Mouse (Mus musculus) limb, embryonic 14.5 days (tissue): ENCODE data around the gene Ubxn11. TPM values are rescaled to one million over a fixed set of nuclear protein-coding genes. Genes with fewer than 3 reads are reported as not detected.

ENCODE experiments used
- ATAC-seq: fragments of 200-750 bp; cut with Nextera tagmentation; 2 replicates; pipeline ENCODE4 v1.8.0; 2017; ENCODE audit warnings: low read depth, moderate number of reproducible peaks, moderate TSS enrichment; ENCODE audit not compliant: low FRiP score
- DNase-seq: peaks from one replicate; pipeline ENCODE4 v3.0.0-alpha.2; 2015; ENCODE audit warnings: low spot score
- H3K27ac ChIP-seq: fragments of 300-500 bp; sonication (generic); replicated peaks from 2 replicates; pipeline ENCODE4 v1.5.1; 2014; ENCODE audit warnings: low read depth, mild to moderate bottlenecking, low read length, moderate library complexity, mixed read lengths
- H3K27me3 ChIP-seq: fragments of 300-500 bp; sonication (generic); 2 replicates; pipeline ENCODE4 v1.6.1; 2014; ENCODE audit warnings: low read length, mixed read lengths; ENCODE audit not compliant: control insufficient read depth, insufficient read depth
- H3K36me3 ChIP-seq: fragments of 300-500 bp; sonication (generic); 2 replicates; pipeline ENCODE4 v1.6.1; 2014; ENCODE audit warnings: mild to moderate bottlenecking, low read length, moderate library complexity, mixed read lengths; ENCODE audit not compliant: control insufficient read depth, insufficient read depth
- H3K4me1 ChIP-seq: fragments of 300-500 bp; sonication (generic); 2 replicates; pipeline ENCODE4 v1.6.1; 2014; ENCODE audit warnings: antibody characterized with exemption, low read length, mixed read lengths; ENCODE audit not compliant: control insufficient read depth, insufficient read depth
- H3K4me2 ChIP-seq: fragments of 300-500 bp; sonication (generic); replicated peaks from 2 replicates; pipeline ENCODE4 v1.6.1; 2014; ENCODE audit warnings: low read depth, mild to moderate bottlenecking, low read length, moderate library complexity; ENCODE audit not compliant: severe bottlenecking
- H3K4me3 ChIP-seq: fragments of 300-500 bp; sonication (generic); replicated peaks from 2 replicates; pipeline ENCODE4 v1.5.1; 2014; ENCODE audit warnings: low read length
- H3K9ac ChIP-seq: fragments of 300-500 bp; sonication (generic); 2 replicates; pipeline ENCODE4 v1.6.1; 2014; ENCODE audit warnings: mild to moderate bottlenecking, low read depth, low read length, moderate library complexity; ENCODE audit not compliant: severe bottlenecking
- H3K9me3 ChIP-seq: fragments of 300-500 bp; sonication (generic); 2 replicates; pipeline ENCODE4 v1.6.1; 2016; ENCODE audit warnings: low read length; ENCODE audit not compliant: control insufficient read depth
- POLR2A ChIP-seq: fragments of 200-500 bp; IDR thresholded peaks from 2 replicates; pipeline ENCODE4 v1.8.0; 2012; ENCODE audit warnings: inconsistent platforms, mild to moderate bottlenecking, moderate library complexity, borderline replicate concordance; ENCODE audit not compliant: insufficient read depth, insufficient read length; ENCODE audit errors: extremely low read depth
- WGBS: fragments of 180-500 bp; shearing (Covaris S2); extraction: QIAGEN DNeasy Blood & Tissue Kit; methylation state at CpG from one replicate; pipeline ENCODE4 v1.1.7; 2014; 5-methylcytosine and 5-hydroxymethylcytosine counted together
- polyA plus RNA-seq, 2 experiments: library from polyadenylated mRNA; depleted of rRNA in 1 of 2; stranded (reverse) in 1 of 2; unstranded in 1 of 2; fragments of >200 nt; fragmentation: Nextera tagmentation in 1 of 2; extraction: Ambion mirVana in 1 of 2; gene quantifications; 2 replicates each; pipeline versions ENCODE4 v1.2.1 to v1.2.3; 2012 to 2014

Ubxn11 gene
- polyA plus RNA-seq, 2 experiments = 7.6 to 21.9 TPM

DNA sequence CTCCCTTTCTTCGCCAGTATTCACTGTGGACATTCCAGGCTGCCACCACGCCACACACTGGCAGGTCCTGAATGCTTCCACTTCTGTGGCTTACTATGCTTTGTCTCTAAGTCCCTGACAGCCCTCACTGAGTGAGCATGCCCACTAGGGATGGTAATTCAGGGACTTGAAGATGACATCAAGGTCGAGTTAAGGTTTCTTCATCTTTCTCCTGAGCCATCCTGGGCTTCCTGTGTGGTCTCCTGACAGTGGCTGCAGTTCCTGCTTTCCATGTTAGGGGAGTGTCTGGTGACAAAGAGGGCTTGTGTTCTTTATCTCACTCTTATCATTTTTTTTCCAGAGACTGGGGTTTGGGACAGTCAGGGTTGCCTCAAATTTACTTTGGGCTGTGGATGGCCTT is 8.3 kb downstream of the Ubxn11 start:
- H3K4me2 ChIP-seq = no peak overlapping the region
- ATAC-seq (no peak), DNase-seq (no peak)
- no peak for TF ChIP-seq POLR2A
- no peaks in the 10 kb centered on the region for H3K36me3 ChIP-seq
- H3K4me1 ChIP-seq = peaks cover 4% of the 10 kb centered on the region; the same call in 1 of the 2 replicates
- H3K9ac ChIP-seq = no peak overlapping the region
- H3K27ac ChIP-seq = no peak overlapping the region
- H3K4me3 ChIP-seq = no peak overlapping the region
- no peaks in the 10 kb centered on the region for H3K27me3 ChIP-seq
- H3K9me3 ChIP-seq = no peaks in the 10 kb centered on the region
- WGBS = 53% methylated on average over 3 of the region's 3 CpGs

DNA sequence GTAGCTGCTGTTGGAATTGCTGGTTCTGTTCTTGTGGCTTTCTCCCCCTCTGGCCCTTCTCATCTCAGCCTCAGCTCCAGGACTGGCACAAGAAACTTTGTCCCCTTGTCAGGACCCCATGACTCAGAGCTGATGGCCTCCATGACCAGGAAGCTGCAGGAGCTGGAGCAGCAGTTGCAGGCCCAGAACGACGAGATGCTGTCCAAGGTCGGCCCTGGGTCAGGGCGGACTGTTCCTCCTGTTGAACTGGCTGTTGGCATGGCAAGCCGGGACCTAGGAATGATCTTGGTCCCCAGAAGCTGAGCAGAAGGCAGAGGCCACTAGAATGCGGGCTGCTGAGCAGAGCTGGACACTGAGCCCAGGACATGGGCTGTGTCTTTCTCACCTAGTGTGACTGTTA is 10.0 kb downstream of the Ubxn11 start:
- DNase-seq (no peak), ATAC-seq (no peak)
- Histone ChIP-seq H3K9me3 (no peaks in the 10 kb centered on the region), H3K27me3 (no peaks in the 10 kb centered on the region), H3K9ac (no peak overlapping the region), H3K36me3 (no peaks in the 10 kb centered on the region), H3K4me2 (no peak overlapping the region), H3K27ac (no peak overlapping the region), H3K4me1 (peaks cover 4% of the 10 kb centered on the region; the same call in 1 of the 2 replicates), H3K4me3 (no peak overlapping the region)
- WGBS = 81% methylated on average over 6 of the region's 6 CpGs
- no peak for TF ChIP-seq POLR2A

DNA sequence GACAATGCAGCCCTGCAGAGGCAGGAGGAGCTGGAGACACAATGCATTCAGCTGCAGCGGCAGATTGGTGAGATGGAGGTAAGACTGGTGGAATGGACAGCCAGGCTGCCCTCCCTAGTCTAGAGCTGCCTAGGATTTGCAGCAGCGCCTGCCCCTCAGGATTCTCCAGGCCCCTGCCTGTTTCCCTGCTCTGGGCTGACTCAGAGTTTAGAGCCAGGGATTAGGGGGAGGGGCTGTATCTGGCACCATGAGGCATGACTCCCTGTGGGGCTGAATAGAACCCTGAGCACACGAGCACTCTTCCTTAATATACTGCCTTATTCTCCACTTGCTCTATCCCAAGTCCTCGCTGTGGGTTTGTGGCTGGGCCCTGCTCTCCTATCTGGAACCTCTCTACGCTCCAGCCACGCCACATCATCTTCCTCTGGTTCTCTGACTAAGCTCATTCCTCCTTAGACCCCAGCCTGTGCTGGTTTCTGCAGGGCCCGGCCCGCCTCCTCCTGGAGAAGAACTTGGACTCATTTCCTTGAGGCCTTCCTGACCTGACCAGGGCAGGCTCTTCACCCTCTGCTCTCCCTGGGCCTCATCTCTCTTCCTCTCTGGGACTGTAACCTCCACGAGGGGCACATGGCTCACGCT is 11.1 kb downstream of the Ubxn11 start:
- no peak overlapping the region for H3K9ac ChIP-seq
- H3K36me3 ChIP-seq = no peaks in the 10 kb centered on the region
- H3K4me2 ChIP-seq = no peak overlapping the region
- no peak overlapping the region for H3K4me3 ChIP-seq
- H3K27me3 ChIP-seq = no peaks in the 10 kb centered on the region
- TF ChIP-seq POLR2A = no peak
- H3K4me1 ChIP-seq = peaks cover 4% of the 10 kb centered on the region; the same call in 1 of the 2 replicates
- no peak overlapping the region for H3K27ac ChIP-seq
- no peak for ATAC-seq
- no peak for DNase-seq
- no peaks in the 10 kb centered on the region for H3K9me3 ChIP-seq
- WGBS = 59% methylated on average over 10 of the region's 10 CpGs

DNA sequence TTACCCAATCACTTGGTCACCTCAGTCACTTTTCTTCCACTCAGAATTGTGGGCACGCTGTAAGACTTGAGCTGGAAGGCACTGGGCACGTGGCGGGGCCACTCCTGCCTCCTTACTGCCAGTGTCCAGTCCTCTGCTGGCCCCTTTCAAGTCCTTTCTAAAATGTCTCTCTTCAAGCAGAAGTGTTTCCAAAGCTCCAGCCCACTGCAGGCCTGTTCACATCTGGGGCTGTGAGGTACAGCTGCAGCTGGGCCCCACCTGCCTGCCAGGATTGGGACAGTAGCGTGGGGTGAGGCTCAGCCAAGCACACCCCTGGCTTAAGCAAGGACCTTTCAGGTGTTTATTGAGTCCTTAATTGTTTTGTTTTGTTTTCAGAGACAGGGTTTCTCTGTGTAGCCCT is 11.7 kb downstream of the Ubxn11 start:
- Histone ChIP-seq H3K4me2 (no peak overlapping the region), H3K36me3 (no peaks in the 10 kb centered on the region), H3K27ac (no peak overlapping the region), H3K27me3 (no peaks in the 10 kb centered on the region), H3K4me1 (peaks cover 4% of the 10 kb centered on the region; the same call in 1 of the 2 replicates), H3K9ac (no peak overlapping the region), H3K4me3 (no peak overlapping the region), H3K9me3 (no peaks in the 10 kb centered on the region)
- no peak for ATAC-seq
- DNase-seq = no peak
- 82% methylated on average over 4 of the region's 4 CpGs for WGBS
- no peak for TF ChIP-seq POLR2A

DNA sequence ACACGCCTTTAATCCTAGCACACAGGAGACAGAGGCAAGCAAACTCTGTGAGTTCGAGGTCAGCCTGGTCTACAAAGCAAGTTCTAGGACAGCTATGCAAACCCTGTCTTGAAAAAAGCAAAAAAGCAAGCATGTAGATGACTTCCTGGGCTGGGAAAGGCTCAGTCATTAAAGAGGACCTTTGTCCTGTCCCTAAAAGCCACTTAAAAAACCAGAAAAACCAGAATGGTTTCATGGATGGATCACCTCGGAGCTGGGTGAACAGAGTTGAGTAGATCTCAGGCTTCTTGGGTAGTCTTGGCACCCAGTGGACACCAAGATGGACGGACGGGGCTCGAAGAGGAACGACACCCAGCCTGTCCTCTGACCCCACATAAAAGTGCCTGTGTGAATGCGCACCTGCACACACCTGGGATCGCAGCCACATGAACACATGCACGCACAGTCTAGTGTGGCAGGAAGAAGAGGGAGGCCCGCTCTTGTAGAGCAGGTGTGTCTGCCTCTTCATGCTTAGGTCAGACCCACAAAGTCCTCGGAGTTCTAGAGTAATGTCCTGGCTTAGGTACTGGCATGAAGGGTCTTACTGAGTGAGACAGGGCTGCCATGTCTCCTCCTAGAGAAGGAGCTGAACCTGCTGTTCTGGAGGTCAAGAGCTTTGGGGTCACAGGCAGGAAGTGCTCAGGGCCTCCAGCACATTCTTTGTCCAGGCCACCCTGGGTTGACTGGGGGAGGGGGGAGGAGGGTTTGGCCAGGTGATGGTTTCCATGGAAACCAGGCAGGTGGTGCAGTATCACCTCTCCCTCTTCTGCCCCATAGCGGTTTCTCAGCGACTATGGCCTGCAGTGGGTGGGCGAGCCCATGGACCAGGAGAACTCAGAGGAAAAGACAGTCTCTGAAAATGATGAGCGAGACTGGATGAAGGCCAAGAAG is 13.1 kb downstream of the Ubxn11 start:
- Histone ChIP-seq H3K27me3 (no peaks in the 10 kb centered on the region), H3K9me3 (no peaks in the 10 kb centered on the region), H3K4me3 (no peak overlapping the region), H3K9ac (no peak overlapping the region), H3K4me1 (peaks cover 4% of the 10 kb centered on the region; the same call in 1 of the 2 replicates), H3K36me3 (no peaks in the 10 kb centered on the region), H3K4me2 (no peak overlapping the region), H3K27ac (no peak overlapping the region)
- 82% methylated on average over 16 of the region's 16 CpGs for WGBS
- no peak for TF ChIP-seq POLR2A
- ATAC-seq (no peak), DNase-seq (no peak)
